Mouse (Mus musculus) stomach, postnatal 0 days (tissue): Measurements from ENCODE around the gene Xpo4. TPM values are rescaled to one million over a fixed set of nuclear protein-coding genes. Genes with fewer than 3 reads are reported as not detected.

Source experiments
- ATAC-seq: fragments of 200-750 bp; cut with Nextera tagmentation; 2 replicates; pipeline ENCODE4 v1.8.0; 2017; ENCODE audit not compliant: low FRiP score, low TSS enrichment
- DNase-seq: peaks from one replicate; pipeline ENCODE4 v3.0.0-alpha.2; 2016; ENCODE audit warnings: low spot score
- H3K27ac ChIP-seq: fragments of 300-500 bp; sonication (generic); replicated peaks from 2 replicates; pipeline ENCODE4 v1.5.1; 2014; ENCODE audit warnings: mild to moderate bottlenecking, control low read depth
- H3K27me3 ChIP-seq: fragments of 300-500 bp; sonication (generic); 2 replicates; pipeline ENCODE4 v1.6.1; 2014; ENCODE audit warnings: low read length; ENCODE audit not compliant: control insufficient read depth, insufficient read depth
- H3K36me3 ChIP-seq: fragments of 300-500 bp; sonication (generic); 2 replicates; pipeline ENCODE4 v1.6.1; 2014; ENCODE audit warnings: low read length, mixed read lengths; ENCODE audit not compliant: control insufficient read depth, insufficient read depth
- H3K4me1 ChIP-seq: fragments of 300-500 bp; sonication (generic); replicated peaks from 2 replicates; pipeline ENCODE4 v1.6.1; 2014; ENCODE audit warnings: antibody characterized with exemption; ENCODE audit not compliant: control insufficient read depth, insufficient read depth
- H3K4me2 ChIP-seq: fragments of 300-500 bp; sonication (generic); replicated peaks from 2 replicates; pipeline ENCODE4 v1.6.1; 2014; ENCODE audit warnings: low read depth, mild to moderate bottlenecking, control low read depth, moderate library complexity
- H3K4me3 ChIP-seq: fragments of 300-500 bp; sonication (generic); 2 replicates; pipeline ENCODE4 v1.5.1; 2014; ENCODE audit warnings: low read depth, low read length, control low read depth
- H3K9ac ChIP-seq: fragments of 300-500 bp; sonication (generic); 2 replicates; pipeline ENCODE4 v1.6.1; 2014; ENCODE audit warnings: mild to moderate bottlenecking, low read length, control low read depth, mixed read lengths
- H3K9me3 ChIP-seq: fragments of 300-500 bp; sonication (generic); 2 replicates; pipeline ENCODE4 v1.6.1; 2016; ENCODE audit warnings: low read length; ENCODE audit not compliant: control insufficient read depth
- CTCF ChIP-seq: IDR thresholded peaks from 2 replicates; pipeline ENCODE4 v1.5.1; 2016; ENCODE audit warnings: antibody characterized with exemption, low read depth, mild to moderate bottlenecking, moderate library complexity
- EP300 ChIP-seq: optimal IDR thresholded peaks from 2 replicates; pipeline ENCODE3; 2016; ENCODE audit warnings: antibody characterized with exemption
- WGBS: fragments of 180-500 bp; shearing (Covaris S2); extraction: QIAGEN DNeasy Blood & Tissue Kit; methylation state at CpG from one replicate; pipeline ENCODE4 v1.1.7; 2014; 5-methylcytosine and 5-hydroxymethylcytosine counted together
- polyA plus RNA-seq: library from polyadenylated mRNA; unstranded; fragments of >200 nt; fragmentation: Nextera tagmentation; extraction: Ambion mirVana; gene quantifications from 2 replicates; pipeline ENCODE4 v1.2.1, GENCODE M21; 2015

Xpo4 gene
- polyA plus RNA-seq, 1 experiment from 2014 or later = 7.9 TPM

DNA sequence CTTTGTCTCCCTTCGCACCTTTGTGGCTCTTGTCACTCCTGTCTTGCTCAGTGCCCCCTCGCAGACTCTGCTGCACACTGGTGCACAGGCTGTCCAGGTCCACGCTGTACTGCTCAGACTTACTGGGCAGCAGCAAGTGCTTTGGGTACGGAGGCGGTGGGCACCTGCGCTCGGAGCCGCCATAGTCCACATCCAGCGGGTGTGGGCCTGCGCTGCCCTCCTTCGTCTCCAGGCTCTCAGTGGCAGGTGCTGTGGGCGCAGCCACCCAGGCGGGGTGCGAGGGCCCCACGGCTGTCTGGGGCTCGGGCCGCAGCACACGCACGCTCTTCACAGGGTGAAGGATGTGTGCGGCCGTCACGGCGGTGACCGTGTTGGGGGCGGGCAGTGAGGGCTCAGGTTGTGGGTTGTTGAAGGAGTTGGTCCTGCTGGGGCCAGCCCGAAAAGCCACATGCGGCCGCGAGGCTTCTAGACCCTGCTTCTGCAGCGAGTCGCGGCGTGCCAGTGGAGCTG is 34.3 kb upstream of the Xpo4 start:
- Histone ChIP-seq H3K4me1 (no peaks in the 10 kb centered on the region), H3K4me3 (no peak overlapping the region), H3K4me2 (no peak overlapping the region), H3K27me3 (no peaks in the 10 kb centered on the region), H3K36me3 (peaks cover 27% of the 10 kb centered on the region), H3K9ac (no peak overlapping the region), H3K27ac (no peak overlapping the region), H3K9me3 (no peaks in the 10 kb centered on the region)
- ATAC-seq = no peak
- no peak for TF ChIP-seq CTCF
- no peak for TF ChIP-seq EP300
- WGBS = 96% methylated on average over 30 of the region's 33 CpGs
- DNase-seq = no peak

DNA sequence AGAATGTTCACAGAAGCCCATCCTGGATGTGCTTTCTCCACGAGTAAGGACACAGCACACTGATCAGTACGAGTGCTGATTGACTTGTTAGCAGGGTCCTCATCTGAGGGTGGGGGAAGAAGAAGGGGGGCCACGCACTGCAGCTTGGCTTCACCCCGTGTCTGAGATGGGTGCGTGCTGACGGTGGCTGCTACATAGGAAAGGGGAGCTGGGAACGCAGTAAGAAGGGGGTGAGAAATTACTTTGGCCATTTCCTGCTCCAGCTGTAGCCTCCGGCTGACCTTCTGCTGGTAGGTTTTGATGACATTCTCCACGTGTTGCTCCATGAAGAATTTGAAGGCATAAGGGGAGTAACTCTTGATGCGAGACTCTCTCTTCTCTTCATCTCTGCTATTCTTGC is 33.8 kb upstream of the Xpo4 start:
- no peak for ATAC-seq
- Histone ChIP-seq H3K27me3 (no peaks in the 10 kb centered on the region), H3K4me1 (no peaks in the 10 kb centered on the region), H3K36me3 (peaks cover 27% of the 10 kb centered on the region), H3K4me3 (no peak overlapping the region), H3K27ac (no peak overlapping the region), H3K9me3 (no peaks in the 10 kb centered on the region), H3K9ac (no peak overlapping the region), H3K4me2 (no peak overlapping the region)
- TF ChIP-seq CTCF (no peak), EP300 (no peak)
- DNase-seq = no peak
- WGBS = 84% methylated on average over 10 of the region's 10 CpGs

DNA sequence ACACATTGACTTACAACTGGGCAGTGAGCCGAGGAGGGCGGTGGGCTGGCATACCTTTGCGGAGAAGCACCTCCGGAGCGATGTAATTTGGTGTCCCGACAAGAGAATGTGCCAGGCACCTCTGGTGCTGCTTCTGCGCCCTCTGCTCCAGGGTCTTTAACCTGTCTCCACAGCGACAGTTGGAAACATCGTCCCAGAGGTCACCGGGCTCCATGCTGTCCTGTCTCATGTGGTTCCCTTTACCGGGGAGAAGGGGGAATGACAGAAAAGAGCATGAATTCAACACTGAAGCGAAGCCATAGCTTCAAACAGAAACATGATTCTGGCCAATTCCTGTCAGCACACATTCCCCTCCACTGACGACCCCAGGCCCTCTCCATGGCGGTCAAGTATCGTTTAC is 30.8 kb upstream of the Xpo4 start:
- TF ChIP-seq EP300 (no peak), CTCF (no peak)
- no peak overlapping the region for H3K27ac ChIP-seq
- WGBS = 86% methylated on average over 15 of the region's 15 CpGs
- DNase-seq = no peak
- H3K9me3 ChIP-seq = no peaks in the 10 kb centered on the region
- no peak for ATAC-seq
- H3K27me3 ChIP-seq = no peaks in the 10 kb centered on the region
- H3K4me1 ChIP-seq = no peaks in the 10 kb centered on the region
- H3K4me2 ChIP-seq = no peak overlapping the region
- H3K9ac ChIP-seq = no peak overlapping the region
- no peak overlapping the region for H3K4me3 ChIP-seq
- H3K36me3 ChIP-seq = peaks cover 25% of the 10 kb centered on the region

DNA sequence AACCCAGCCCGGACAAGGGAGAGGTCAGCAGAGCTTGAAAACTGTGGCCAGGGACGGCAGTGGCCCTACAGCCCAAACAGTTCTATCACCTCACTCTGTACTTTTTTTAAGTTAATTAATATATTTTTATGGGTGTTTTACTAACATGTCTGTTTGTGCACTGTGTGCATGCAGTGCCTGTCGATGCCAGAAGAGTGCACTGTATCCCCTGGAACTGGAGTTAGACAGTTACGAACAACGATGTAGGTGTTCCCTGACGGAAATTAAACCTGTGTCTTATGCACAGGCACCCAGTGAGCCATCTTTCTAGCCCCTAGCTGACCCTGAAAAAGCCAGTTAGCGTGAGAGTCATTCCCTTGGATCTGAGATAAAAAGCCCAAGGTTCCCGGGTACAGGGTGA is 30.3 kb upstream of the Xpo4 start:
- no peak overlapping the region for H3K4me2 ChIP-seq
- no peak for ATAC-seq
- DNase-seq = no peak
- no peaks in the 10 kb centered on the region for H3K27me3 ChIP-seq
- no peak overlapping the region for H3K27ac ChIP-seq
- WGBS = 85% methylated on average over 8 of the region's 8 CpGs
- no peaks in the 10 kb centered on the region for H3K4me1 ChIP-seq
- H3K9me3 ChIP-seq = no peaks in the 10 kb centered on the region
- peaks cover 26% of the 10 kb centered on the region for H3K36me3 ChIP-seq
- TF ChIP-seq CTCF = peak; percentile 69
- TF ChIP-seq EP300 = no peak
- no peak overlapping the region for H3K9ac ChIP-seq
- H3K4me3 ChIP-seq = no peak overlapping the region

DNA sequence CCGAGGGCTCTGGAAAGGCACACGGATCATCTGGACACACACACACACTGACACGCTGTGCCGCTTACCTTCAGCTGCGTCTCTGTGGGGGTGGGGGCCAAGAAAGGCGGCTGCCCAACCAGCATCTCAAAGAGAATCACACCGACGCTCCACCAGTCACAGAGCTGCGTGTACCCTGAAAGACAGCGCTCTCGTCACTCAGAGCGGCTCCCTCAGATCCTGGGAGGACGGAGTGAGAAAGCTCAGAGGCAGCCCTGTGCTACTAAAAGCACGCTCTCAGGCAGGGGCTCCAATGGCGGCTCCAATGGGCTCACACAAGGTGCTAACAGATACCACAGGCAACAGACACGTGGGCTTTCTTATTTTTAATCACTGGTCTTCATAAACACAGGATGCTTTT is 29.0 kb upstream of the Xpo4 start:
- Histone ChIP-seq H3K9ac (no peak overlapping the region), H3K9me3 (no peaks in the 10 kb centered on the region), H3K4me3 (no peak overlapping the region), H3K27me3 (no peaks in the 10 kb centered on the region), H3K4me2 (no peak overlapping the region), H3K36me3 (peaks cover 23% of the 10 kb centered on the region), H3K27ac (no peak overlapping the region), H3K4me1 (no peaks in the 10 kb centered on the region)
- ATAC-seq (no peak), DNase-seq (no peak)
- no peak for TF ChIP-seq EP300
- TF ChIP-seq CTCF = no peak
- WGBS = 89% methylated on average over 16 of the region's 16 CpGs

- Histone ChIP-seq H3K4me2 (no peak overlapping the region), H3K4me1 (no peaks in the 10 kb centered on the region), H3K9ac (no peak overlapping the region), H3K4me3 (no peak overlapping the region), H3K27ac (no peak overlapping the region), H3K9me3 (no peaks in the 10 kb centered on the region), H3K27me3 (no peaks in the 10 kb centered on the region), H3K36me3 (peaks cover 18% of the 10 kb centered on the region; the same call in 1 of the 2 replicates)
- WGBS = 86% methylated on average over 17 of the region's 17 CpGs
- DNase-seq = no peak
- no peak for ATAC-seq
- no peak for TF ChIP-seq EP300
- no peak for TF ChIP-seq CTCF
These were observed 27.4 kb upstream of the Xpo4 start for GRCm38 (mm10) chr14:57692517-57693130.
